Mouse (Mus musculus) midbrain, postnatal 0 days (tissue): ENCODE data around the gene Zfp385b. TPM values are rescaled to one million over a fixed set of nuclear protein-coding genes. Genes with fewer than 3 reads are reported as not detected.
A peak's percentile ranks its signal among the peaks of the same experiment; 100 is the strongest.

Experiments used
- ATAC-seq: fragments of 200-750 bp; cut with Nextera tagmentation; 2 replicates; pipeline ENCODE4 v1.8.0; 2017; ENCODE audit warnings: moderate number of reproducible peaks, mild to moderate bottlenecking, moderate TSS enrichment, moderate library complexity; ENCODE audit not compliant: low FRiP score
- DNase-seq: peaks from one replicate; pipeline ENCODE4 v3.0.0-alpha.2; 2015; ENCODE audit warnings: low spot score
- H3K27ac ChIP-seq: fragments of 300-500 bp; sonication (generic); 2 replicates; pipeline ENCODE4 v1.5.1; 2014; ENCODE audit warnings: low read depth, mild to moderate bottlenecking, low read length, mixed read lengths
- H3K27me3 ChIP-seq: fragments of 300-500 bp; sonication (generic); 2 replicates; pipeline ENCODE4 v1.6.1; 2014; ENCODE audit warnings: low read length, control low read depth, mixed read lengths; ENCODE audit not compliant: insufficient read depth
- H3K36me3 ChIP-seq: fragments of 300-500 bp; sonication (generic); 2 replicates; pipeline ENCODE4 v1.6.1; 2014; ENCODE audit warnings: low read length, control low read depth, mixed read lengths; ENCODE audit not compliant: insufficient read depth
- H3K4me1 ChIP-seq: fragments of 300-500 bp; sonication (generic); 2 replicates; pipeline ENCODE4 v1.6.1; 2014; ENCODE audit warnings: mild to moderate bottlenecking, control low read depth, antibody characterized with exemption, low read length, mixed read lengths; ENCODE audit not compliant: insufficient read depth
- H3K4me2 ChIP-seq: fragments of 300-500 bp; sonication (generic); 2 replicates; pipeline ENCODE4 v1.6.1; 2014; ENCODE audit warnings: low read depth, mild to moderate bottlenecking, low read length, mixed read lengths; ENCODE audit not compliant: poor library complexity, severe bottlenecking
- H3K4me3 ChIP-seq: fragments of 300-500 bp; sonication (generic); 2 replicates; pipeline ENCODE4 v1.5.1; 2014; ENCODE audit warnings: low read depth, mild to moderate bottlenecking, low read length, moderate library complexity
- H3K9ac ChIP-seq: fragments of 300-500 bp; sonication (generic); replicated peaks from 2 replicates; pipeline ENCODE4 v1.6.1; 2014; ENCODE audit warnings: mild to moderate bottlenecking, low read length, moderate library complexity, mixed read lengths; ENCODE audit not compliant: poor library complexity, severe bottlenecking
- H3K9me3 ChIP-seq: fragments of 300-500 bp; sonication (generic); 2 replicates; pipeline ENCODE4 v1.6.1; 2016; ENCODE audit warnings: low read length, control low read depth
- CTCF ChIP-seq: IDR thresholded peaks from 2 replicates; pipeline ENCODE4 v1.5.1; 2016; ENCODE audit warnings: antibody characterized with exemption, mild to moderate bottlenecking
- WGBS: fragments of 180-500 bp; shearing (Covaris S2); extraction: QIAGEN DNeasy Blood & Tissue Kit; methylation state at CpG from one replicate; pipeline ENCODE4 v1.1.7; 2014; 5-methylcytosine and 5-hydroxymethylcytosine counted together
- polyA plus RNA-seq: library from polyadenylated mRNA; unstranded; fragments of >200 nt; fragmentation: Nextera tagmentation; extraction: Ambion mirVana; gene quantifications from 2 replicates; pipeline ENCODE4 v1.2.1, GENCODE M21; 2015
- total RNA-seq: library from RNA; depleted of rRNA; stranded (reverse); fragments of >200 nt; gene quantifications from 2 replicates; pipeline ENCODE4 v1.2.3, GENCODE M21; 2014

The Zfp385b gene
- total and polyA plus RNA-seq, 2 experiments from 2014 or later: 11.8 to 16.6 TPM

GRCm38 (mm10) chr2:77835781-77836180, 16.3 kb upstream of the Zfp385b start:
- no peak for TF ChIP-seq CTCF
- 54% methylated on average over 3 of the region's 3 CpGs for WGBS
- no peak for ATAC-seq
- Histone ChIP-seq H3K4me3 (no peak overlapping the region), H3K27ac (no peak overlapping the region), H3K9me3 (no peaks in the 10 kb centered on the region), H3K4me2 (no peak overlapping the region), H3K36me3 (no peaks in the 10 kb centered on the region), H3K4me1 (no peaks in the 10 kb centered on the region), H3K27me3 (no peaks in the 10 kb centered on the region), H3K9ac (no peak overlapping the region)
- DNase-seq: no peak

DNA sequence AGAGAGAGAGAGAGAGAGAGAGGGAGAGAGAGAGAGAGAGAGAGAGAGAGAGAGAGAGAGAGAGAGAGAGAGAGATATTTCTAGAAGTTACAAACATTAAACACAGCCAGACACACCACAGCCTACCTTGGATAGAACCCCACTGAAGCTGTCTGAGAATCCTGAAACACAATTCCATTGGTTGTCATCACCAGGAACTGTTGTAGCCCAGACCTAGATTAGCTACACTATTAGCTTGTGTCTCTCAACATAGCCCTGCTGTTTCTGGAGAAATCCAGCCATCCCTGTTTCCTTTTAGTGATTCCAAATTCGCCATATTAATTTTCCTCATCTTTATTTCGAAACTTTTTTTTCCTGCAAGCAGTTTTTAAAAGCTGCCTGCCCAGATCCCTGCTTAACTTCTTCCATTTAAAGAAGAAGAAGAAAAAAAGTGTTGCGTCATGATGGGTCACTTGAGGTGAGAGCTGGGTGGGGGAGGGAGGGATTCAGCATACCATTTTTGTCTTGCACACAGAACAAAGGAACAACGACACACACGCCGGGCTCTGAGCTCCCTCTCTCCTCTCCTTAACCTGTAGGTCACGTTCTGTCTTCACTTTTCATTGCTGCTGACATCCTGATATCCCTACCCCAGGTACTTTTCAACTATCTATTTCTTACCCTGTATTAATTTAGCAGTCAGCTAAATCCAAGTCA, 6.8 kb upstream of the Zfp385b start:
- Histone ChIP-seq H3K27me3 (no peaks in the 10 kb centered on the region), H3K9me3 (no peaks in the 10 kb centered on the region), H3K4me2 (no peak overlapping the region), H3K36me3 (no peaks in the 10 kb centered on the region), H3K4me1 (no peaks in the 10 kb centered on the region), H3K9ac (no peak overlapping the region), H3K4me3 (no peak overlapping the region), H3K27ac (no peak overlapping the region)
- no peak for DNase-seq
- TF ChIP-seq CTCF: no peak
- 55% methylated on average over 7 of the region's 7 CpGs for WGBS
- no peak for ATAC-seq

- TF ChIP-seq CTCF: no peak
- 87% methylated on average over 5 of the region's 5 CpGs for WGBS
- Histone ChIP-seq H3K27ac (no peak overlapping the region), H3K4me1 (no peaks in the 10 kb centered on the region), H3K27me3 (no peaks in the 10 kb centered on the region), H3K9ac (no peak overlapping the region), H3K4me3 (no peak overlapping the region), H3K36me3 (no peaks in the 10 kb centered on the region), H3K4me2 (no peak overlapping the region), H3K9me3 (no peaks in the 10 kb centered on the region)
- no peak for DNase-seq
- no peak for ATAC-seq
These were observed 3.6 kb upstream of the Zfp385b start for GRCm38 (mm10) chr2:77823026-77823425.

DNA sequence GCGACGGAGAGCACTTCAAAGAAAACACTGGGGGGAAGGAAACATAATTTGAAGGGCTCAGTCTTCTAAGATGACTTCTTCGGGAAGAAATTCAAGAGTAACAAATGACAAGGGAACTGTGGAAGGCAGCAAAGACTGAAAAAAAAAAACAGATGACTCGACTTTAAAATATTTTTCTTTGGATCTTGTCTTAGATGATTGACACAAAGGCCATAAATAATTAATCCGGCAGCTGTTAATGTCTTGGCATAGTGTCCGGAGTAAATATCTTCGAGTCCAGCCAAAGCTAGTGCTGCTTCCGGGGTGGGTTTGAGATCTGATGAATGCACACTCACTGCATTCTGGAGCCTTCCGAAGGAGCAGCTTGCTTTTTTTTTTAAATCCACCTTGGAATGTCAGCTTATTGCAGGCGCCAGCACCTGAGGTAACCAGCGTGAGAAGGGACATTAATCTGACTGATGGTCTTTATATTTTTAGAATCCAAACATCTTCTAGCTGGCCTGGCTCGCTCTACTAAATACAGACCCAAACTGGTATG, 2.0 kb downstream of the Zfp385b start:
- H3K27ac ChIP-seq: no peak overlapping the region
- H3K4me1 ChIP-seq: no peaks in the 10 kb centered on the region
- no peak for DNase-seq
- 15% methylated on average over 12 of the region's 12 CpGs for WGBS
- ATAC-seq: no peak
- H3K4me2 ChIP-seq: peak overlapping the region; percentile 98
- H3K9ac ChIP-seq: no peak overlapping the region; the same call in 1 of the 2 replicates
- H3K27me3 ChIP-seq: peaks cover 4% of the 10 kb centered on the region
- H3K9me3 ChIP-seq: no peaks in the 10 kb centered on the region
- TF ChIP-seq CTCF: no peak
- H3K4me3 ChIP-seq: peak overlapping the region; percentile 78
- no peaks in the 10 kb centered on the region for H3K36me3 ChIP-seq

DNA sequence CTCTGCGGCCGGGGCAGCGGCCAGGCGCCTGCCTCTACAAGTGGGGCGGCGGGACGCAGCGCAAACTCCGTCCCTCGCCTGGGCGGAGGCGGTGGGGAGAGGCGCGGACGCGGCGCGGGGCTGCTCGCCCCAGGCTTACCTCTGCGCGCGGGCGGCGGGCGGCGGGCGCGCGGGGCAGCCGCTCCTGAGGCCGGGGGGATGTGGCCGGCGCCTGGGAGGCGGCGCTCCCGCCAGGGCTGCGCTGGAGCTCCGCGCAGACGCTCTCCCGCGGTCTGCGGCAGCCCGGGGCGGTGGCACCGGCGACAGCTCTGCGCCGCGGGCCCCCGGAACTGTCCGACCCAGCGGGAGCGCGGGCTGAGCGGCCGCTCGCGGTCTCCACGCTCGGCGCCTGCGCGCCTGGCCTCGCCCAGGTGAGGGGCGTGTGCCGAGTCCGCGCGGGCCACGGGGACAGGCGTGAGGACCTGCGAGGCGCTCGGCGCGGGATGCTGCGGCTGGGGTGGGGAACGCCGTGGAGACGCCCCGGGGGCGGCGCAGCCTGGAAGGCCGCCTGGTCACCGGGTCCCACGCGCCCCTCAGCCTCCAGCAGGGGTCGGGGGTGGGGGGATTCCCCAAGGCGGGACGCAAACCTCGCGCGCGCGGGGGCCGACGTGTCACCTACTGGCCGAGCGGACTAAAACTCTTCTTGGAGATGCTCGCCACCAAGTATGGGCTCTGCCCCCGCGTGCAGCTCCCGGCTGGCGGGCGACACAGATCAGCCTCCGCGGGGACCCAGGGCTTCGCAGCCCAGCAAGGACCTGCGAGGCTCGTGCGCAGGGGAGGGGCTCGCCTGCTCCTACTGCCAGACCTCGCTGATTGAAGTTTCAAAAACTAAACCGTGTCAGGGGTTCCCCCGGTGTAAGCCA, 2.8 kb downstream of the Zfp385b start:
- peaks cover 4% of the 10 kb centered on the region for H3K27me3 ChIP-seq
- no peaks in the 10 kb centered on the region for H3K4me1 ChIP-seq
- under 1% methylated on average over 100 of the region's 116 CpGs for whole genome bisulfite sequencing
- peak overlapping the region; percentile 71 for H3K9ac ChIP-seq
- DNase-seq: peak; percentile 23
- no peak; the same call in 1 of the 2 replicates for TF ChIP-seq CTCF
- ATAC-seq: peak; percentile 78
- H3K4me3 ChIP-seq: peak overlapping the region; percentile 78
- H3K27ac ChIP-seq: no peak overlapping the region; the same call in 1 of the 2 replicates
- peak overlapping the region; percentile 98 for H3K4me2 ChIP-seq
- H3K9me3 ChIP-seq: no peaks in the 10 kb centered on the region
- H3K36me3 ChIP-seq: no peaks in the 10 kb centered on the region
